Mouse (Mus musculus): ENCODE results near the gene Ctrb1.

Ctrb1 gene

DNA sequence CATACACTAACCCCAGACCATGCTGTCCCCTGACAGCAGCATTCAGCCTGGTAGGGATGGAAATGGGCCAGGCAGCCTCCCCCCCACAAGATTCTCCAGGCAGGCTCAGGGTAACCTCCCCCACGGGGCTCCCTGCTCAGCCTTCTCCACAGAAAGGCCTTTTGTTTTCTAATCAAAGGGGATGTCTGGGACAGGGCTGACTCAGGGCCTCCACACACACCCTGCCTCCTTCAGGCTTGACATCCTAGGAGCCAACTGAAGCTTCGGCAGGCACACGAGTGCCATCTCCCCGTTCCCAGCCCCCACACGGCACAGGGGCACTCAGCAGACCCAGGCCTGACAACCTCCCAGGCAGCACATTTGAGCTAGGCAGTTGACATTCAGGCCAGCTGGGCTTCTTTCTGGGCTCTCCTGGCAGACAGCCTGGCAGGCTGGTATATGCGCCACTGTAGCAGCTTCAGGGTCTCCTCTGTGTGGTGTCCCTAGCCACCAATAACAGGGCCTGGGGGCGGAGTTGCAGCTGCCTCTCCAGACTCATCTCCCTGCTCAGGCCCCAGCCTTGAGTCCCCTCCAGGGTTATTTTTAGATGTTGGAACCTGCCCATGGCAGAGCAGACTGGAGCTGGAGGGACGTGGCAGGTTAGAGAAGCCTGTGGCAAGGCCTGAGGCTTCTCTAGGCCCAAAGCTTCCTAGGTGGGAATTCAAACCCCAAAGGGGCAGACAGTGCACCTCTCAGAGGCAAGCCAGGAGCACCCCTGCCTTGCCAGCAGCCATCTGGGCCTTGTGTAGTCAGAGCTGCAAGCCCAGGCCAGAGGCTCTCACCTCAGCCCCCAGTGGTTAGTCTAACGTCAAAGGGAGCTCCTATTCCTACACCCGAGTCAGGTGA, 26.0 kb upstream of the Ctrb1 start:
- peak; percentile 68 for DNase-seq

DNA sequence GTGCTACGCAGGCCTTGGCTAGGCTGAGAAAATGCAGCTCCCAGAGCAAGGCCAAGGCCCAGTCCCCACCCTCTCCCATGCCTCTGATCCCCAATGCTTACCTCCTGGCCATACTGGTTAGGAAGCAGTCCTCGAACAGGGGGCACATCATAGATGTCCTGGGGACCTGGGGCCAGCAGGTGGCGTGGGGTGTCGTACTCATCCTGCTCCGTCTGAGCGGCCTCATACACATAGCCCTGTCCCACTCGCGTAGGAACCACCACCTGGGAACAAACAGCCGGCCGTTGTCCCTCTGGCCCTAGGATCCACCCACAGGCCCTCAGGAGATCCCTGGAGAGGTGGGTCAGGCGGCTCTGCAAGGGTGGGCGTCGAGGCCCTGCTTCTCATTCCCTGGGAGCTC, 24.7 kb upstream of the Ctrb1 start:
- DNase-seq, result no peak

DNA sequence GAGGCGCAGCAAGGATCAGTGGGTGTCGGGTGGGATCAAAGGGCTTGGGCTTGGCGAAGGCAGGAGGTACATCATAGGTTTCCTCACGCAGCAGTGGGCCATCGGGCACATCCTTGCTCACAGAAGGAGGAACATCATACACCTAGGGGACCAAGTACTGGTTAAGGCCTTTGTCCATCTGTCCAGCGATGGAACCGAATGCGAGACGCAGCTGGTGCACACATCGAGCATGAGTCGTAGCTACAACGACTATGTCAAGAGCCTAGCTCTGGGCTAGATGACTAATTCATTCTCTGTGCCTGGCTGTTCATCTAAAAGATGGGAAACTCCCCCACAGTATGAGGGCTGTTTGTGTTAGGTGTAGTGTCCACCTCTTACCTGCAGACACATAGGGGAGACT, 23.5 kb upstream of the Ctrb1 start:
- DNase-seq, result no peak

DNA sequence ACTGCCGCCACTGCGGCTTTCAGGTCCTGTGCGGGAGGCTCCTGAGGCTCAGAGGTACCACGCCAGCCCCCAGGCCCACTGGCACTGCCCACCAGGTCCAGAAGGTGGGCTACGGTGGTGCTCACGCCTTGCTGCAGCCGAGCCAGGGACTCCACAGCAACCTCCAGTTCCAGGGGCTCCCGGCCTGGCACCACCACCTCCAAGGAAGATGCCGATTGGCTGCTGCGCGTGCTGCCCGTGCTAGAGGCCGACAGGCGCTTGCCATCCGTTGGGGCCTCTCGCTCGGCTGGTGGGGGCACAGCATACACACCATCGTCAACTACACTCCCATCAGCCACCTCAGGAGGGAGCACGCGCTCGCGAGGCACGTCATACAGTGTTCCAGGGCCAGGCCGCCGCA, 23.0 kb upstream of the Ctrb1 start:
- DNase-seq, result no peak

DNA sequence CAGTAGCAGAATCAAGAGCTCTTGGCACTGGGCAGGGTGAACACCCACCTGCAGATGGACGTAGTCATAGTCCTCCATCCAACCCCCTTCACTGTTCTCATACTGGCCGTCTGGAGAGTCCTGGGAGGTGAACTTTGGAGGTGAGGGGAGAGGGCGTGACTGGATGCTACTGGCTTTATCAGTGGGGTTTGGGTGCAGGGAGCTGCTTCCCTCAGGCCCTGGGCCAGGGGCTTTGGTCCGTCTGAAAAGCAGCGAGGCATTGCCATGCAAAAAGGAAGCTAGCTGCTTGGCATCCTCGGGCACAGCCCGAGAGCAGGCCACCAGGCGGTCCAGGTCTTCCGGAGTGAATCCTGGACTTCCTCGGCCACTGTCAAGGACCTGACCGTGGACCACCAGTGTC, 22.5 kb upstream of the Ctrb1 start:
- no peak for DNase-seq

DNA sequence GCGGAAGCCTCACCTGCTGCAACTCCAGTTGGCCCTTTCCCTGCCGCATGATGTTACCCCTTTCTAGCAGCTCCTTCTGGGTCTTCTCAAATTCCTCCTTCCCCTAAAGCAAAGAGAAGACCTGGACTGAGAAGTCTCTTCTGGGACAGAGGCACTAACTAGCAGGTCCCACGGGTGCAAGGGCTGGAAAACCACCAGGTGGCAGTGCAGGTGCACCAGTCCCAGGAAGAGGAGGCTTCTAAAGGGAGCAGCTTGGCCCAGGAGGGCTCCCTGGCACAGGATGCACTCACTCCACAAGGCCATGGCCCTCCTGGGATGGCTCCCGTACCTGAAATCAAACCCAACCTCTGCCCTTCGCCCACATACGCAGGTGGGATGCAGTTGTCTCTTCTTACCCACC, 21.8 kb upstream of the Ctrb1 start:
- DNase-seq, result peak; percentile 72

DNA sequence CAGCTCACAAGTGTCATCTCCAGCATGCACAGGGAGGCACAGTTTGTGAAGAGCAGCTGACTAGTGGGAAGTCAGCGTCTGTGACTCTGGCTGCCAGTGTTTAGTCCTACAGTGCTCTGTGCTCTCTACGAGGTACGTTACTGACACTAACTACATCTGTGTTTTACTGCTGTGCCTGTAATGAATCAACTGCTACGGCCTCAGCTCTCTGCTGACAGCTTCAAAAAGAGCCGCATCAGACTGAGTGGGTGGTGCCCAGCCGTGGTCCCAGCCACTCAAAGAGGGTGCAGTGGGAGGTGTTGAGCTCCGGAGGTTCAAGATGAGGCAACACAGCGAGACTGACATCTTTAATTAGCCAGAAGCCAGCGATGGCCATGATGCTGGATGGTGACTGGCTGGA, 21.3 kb upstream of the Ctrb1 start:
- DNase-seq, result no peak

DNA sequence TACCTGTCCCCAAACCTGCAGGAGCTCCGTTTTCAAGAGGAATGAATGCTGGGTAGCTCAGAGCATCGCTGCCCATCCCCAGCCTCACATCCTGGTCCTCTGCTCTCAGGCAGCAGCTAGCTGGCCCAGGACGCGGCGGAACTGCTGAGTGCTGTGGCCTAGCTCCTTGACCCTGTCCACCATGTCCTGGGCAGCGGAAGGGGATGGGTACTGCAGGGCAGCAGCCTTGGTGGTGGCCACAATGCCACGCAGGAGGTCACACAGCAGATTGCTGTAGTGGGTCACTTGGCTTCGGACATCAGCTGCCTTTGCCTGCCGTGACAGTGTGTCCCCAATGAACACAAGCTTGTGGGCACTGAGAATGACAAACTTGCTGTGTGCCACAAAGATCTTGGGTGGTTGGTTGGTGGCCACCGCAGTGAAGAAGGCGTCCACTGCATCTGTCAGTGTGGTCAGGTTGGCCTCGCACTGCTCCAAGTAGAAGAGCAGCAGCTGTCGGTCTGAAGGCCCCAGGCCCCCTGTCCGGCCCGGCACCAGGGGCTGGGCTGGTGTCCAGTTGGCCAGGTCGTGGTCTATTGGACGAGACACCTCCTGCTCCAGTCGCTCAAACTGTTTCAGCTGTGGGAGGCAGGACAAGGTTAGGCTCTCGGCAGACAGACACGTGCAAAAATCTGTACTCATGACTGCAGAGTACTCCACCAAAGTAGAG, 20.1 kb upstream of the Ctrb1 start:
- DNase-seq, result no peak

DNA sequence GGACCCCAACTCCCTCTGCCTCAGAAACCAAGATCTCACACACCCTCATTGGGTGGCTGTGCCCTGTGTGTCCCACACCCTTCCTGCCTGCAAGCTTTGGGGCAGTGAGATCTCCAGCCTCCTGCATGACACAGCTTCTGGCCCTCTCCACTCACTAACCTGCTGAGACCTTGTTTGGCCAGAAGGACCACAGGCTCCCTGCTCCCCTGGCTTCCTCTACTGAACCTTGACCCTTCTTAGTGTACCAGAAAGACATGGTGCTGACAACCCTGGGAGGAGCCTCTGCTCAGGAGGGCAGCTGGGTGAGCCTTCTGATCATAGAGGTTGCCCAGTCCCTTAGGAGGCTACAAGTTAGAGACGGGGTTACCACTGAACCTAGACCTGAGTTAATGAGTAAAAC, 18.4 kb upstream of the Ctrb1 start:
- no peak for DNase-seq

DNA sequence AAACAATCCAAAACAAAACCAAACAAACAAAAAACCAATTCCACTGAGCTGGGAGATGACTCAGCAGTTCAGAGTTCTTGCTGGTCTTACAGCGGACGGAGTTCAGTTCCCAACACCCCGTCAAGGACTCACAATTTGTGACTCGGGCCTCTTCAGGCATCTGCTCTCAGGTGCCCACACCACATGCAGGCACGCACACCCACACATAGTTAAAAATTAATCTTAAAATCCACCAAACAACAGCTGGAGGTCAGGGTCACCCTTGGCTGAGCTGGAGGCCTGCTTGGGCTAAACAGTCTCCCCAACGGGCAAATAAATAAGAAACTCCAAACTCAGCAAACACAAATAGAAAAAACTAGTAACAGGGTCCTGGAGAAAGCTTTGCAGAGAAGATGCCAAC, 17.5 kb upstream of the Ctrb1 start:
- no peak for DNase-seq

DNA sequence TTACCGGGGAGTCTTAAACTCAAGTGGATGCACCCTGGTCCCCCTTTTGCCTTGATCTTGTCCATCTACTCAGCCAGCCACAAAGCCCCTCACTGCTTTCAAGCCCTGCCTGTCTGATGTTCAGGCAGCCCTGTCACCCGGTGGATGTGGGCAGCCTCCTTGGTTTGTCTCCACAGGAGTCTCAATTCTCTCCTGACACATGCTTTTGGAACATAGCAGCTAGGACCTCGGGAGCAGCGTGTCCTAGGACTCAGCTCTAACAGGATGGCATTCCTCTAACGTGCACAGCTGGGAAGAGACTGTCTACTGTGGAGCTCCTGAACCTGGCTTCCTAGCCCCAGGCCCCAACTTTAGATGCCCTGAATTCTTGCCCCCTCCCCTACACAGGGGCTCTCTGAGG, 14.9 kb upstream of the Ctrb1 start:
- no peak for DNase-seq

DNA sequence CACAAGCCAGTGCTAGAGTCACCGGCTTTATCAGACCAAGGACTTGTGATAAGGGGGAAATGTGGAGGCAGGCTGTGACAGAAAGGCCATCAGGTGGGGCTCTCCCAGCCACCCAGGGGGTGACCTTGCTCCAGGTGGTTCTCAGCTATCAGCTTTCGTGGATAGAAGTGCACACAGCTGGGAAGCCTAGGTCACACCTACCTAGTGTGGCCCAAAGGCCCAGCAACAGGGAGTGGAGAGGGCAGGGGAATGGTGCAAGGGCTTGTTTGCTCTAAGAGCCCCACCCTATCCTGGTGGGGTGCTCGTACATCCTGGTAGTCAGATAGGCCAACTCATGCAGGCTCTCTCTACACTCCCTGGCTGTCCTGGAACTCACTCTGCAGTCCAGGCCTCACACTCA, 14.4 kb upstream of the Ctrb1 start:
- no peak for DNase-seq

DNA sequence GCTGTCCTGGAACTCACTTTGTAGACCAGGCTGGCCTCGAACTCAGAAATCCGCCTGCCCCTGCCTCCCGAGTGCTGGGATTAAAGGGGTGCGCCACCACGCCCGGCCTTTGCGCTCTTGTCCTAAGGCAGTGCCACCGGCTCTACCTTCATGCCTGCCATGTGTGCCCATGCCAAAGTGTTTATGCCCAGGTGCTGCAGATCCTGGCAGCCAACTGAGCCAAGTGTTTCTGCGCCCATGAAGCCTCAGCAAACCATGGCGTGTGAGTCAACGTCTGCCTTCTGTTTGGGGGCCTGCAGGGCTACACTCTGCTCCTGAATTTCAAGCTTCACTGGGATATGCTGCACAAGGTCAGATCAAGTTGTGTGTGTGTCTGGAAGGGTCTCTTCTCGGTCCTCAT, 13.8 kb upstream of the Ctrb1 start:
- no peak for DNase-seq

DNA sequence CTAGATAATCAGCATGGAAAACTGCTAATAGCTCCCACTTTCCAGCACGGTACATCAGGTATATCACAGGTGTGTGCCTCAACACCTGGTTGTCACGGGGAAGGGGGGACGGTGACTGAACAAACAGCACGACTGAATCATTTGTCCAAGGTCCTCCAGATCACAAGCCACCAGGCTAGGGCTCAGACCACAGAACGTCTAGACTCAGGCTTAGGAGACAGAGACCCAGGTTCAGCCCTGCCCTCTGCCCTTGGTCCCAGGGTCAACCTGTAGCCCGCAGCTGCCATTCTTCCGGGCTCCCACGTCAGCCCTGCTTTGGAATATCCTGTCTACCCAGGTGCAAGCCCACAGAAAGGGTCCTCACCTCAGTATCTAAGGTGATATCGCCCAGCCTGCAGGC, 10.6 kb upstream of the Ctrb1 start:
- no peak for DNase-seq

DNA sequence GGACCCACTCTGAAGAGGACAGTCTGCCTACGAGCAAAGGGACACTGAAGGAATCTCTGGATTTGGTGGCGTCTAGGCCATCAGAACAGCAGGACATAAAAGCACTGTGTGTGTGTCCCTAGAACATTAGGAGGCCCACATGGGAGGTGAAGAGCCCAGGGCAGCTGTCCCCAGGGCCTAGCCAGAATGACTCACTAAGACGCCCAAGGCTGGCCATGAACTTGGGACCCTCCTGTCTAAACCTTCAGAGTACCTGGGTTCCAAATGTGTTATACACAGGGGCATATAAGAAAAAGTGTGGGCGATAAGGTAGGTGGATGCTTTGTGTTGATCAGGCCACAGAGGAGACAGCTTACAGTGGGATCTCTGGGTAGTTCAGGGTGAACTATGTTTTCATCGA, 9.9 kb upstream of the Ctrb1 start:
- no peak for DNase-seq

DNA sequence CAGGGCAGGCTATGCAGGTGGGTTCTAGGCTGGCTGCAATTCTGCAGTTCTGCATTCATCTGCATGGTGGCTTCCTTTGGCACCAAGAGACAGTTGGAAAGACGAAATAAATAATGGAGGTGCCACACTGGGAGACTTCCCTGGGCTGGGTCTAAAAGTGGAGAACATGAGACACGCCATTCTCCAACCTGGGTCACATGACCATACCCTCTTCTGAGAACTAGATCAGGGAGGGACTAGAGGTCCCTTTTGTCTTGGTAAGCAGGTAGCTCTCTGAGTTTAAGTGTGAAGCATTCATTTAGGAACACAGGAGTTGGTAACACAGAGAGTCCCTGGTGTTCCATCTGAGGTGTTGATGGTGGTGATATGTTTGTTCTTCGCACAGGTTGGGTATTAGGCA, 9.4 kb upstream of the Ctrb1 start:
- no peak for DNase-seq

DNA sequence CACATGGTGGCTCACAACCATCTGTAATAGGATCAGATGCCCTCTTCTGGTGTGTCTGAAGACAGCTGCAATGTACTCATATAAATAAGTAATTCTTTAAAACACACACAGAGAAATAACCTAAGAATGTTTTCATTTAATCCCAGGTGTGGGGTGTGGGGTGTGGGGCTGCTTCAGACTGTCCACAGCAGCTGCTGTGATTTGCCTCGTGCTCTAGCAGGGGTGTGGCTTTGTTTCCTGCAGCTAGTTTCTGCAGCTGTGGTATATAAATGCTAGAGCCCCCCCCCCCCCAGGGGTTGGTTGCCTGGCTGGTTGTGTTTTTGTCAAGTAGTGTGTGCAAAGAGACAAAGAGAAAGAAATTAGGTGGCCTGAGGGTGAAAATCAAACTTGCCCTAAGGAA, 8.2 kb upstream of the Ctrb1 start:
- DNase-seq, result no peak

DNA sequence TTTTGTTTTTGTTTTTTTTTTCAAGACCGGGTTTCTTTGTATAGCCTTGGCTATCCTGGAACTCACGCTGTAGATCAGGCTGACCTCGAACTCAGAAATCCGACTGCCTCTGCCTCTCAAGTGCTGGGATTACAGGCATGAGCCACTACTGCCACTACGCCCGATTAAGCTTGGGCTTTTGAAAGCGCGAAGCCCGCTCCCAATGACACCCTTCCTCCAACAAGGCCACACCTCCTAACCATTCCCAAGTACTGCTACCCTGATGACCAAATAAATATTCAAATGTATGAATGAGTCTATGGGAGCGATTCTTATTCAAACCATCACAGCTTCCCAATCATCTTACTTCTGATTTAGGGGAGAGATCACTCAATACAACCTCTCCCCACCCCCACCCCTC, 6.8 kb upstream of the Ctrb1 start:
- no peak for DNase-seq

DNA sequence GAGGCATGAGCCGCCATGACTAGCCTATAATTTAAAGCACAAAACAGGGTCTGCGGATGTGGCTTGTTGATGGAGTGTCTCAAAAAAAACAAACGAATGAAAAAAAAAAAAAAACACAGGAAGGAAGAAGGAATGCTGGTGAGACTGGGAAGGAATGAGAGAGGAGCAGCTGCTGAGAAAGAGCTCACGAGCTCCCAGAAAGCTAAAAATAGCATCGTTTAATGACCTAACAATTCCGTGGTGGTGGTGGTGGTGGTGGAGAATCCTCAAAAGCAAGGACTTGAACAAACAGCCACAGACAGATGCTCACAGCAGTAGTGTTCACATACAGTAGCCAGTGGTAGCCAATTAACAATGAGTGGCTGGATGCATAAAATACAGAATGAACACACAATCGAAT, 4.6 kb upstream of the Ctrb1 start:
- no peak for DNase-seq

DNA sequence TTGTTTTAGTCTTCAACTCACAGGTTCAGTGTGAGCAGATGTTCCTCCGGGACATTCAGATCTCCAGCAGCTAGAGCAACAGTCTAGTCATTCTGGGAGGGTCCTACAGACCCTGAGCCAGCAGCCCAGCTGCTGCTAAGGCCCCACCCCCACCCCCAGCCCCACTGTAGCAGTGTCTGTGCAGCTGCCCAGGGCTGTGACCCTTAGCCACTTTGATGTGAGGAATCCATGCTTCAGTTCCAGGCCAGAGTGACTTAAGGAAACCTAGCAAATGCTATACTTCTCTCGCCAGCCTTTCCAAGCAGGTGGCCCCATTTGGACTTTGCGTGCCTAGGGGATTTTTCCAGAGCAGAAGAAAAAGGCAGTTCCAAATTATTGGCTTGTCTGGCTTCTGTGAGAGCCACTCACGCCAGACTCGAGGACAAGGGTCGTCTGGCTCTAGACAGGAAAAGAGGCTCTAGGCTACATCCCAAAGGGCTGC, 2.5 kb upstream of the Ctrb1 start:
- DNase-seq, result no peak

DNA sequence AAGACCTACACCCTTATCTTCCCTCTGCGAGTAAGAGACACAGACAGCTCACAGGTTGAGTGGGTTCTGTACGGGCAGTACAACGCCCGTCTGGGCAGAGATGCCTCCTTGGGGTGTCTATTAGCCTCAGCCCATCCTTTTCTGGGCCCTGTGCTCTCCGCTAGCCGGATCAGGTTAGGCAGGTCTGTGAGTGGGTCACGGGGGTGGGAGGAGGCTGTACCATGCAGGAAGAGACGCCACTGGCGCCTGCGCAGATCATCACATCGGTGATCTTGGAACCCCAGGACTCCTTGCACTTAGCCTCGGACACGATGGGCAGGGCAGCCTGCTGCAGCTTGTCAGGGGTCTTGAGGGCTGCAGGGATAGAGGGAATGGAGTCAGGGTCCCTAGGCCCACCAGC, 3.9 kb downstream of the Ctrb1 start:
- DNase-seq, result no peak

DNA sequence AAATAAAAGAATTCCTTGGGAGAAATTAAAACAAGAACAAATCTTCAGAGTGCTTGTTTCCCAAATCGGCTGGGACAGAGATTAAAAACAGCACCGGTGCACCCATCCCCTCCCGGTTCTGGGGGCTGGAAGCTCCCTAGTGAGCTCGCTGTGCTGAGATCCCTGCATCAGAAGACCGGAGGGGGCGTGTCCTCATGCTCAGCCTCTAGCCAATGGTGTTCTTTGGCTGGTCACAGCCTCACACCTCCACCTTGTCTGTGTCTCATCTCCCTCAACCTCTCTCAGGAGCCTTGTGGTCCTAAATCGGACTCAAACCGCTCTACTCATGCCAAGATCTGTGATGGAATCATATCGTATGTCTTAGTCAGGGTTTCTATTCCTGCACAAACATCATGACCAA, 8.3 kb downstream of the Ctrb1 start:
- DNase-seq, result no peak

DNA sequence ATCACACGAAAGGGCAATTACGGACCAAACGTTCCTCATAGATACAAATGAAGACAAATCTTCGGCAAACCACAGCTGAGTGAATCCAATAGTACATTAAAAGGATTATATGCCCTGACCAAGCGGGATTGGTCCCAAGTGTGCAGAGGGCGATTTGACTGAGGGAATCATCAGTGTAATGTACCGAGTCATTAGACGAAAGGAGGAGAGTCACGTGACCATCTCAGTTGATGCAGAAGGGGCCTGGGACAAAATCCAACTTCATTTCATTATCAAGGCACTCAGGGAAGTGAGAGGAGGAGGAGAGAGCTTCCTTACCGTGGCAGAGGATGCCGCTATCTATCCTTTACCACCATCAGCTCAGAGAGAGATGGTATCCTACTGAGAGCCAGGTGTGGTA, 9.7 kb downstream of the Ctrb1 start:
- DNase-seq, result no peak

DNA sequence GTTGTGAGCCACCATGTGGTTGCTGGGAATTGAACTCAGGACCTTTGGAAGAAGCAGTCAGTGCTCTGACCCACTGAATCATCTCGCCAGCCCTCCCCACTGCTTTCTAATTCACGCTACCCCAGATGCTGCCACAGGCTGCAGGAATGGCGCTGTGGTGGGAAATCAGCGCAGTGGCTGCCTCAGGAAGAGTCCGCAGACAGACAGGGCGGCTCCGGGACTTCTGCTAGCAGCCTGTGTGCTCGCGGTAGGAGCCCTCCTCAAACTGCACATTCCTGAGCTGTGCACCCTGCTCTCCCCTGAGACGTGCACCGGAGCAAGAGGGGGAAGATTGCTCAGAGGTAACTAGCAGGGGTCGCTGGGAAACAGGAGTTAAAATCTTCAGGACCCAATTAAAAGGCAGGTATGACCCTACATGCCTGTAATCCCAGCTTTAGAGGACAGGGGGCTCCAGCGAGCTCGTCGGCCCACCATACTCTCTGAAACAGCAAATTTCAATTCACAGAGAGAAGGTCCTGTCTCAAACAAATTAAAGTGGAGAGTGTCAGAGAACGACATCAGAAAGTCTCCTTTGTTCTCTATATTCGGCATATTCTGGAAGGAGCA, 10.3 kb downstream of the Ctrb1 start:
- no peak for DNase-seq

Data from right cerebral cortex, postnatal 4 days (tissue).